Mouse (Mus musculus): Measurements from ENCODE around the gene Kif22.

Gene Kif22

DNA sequence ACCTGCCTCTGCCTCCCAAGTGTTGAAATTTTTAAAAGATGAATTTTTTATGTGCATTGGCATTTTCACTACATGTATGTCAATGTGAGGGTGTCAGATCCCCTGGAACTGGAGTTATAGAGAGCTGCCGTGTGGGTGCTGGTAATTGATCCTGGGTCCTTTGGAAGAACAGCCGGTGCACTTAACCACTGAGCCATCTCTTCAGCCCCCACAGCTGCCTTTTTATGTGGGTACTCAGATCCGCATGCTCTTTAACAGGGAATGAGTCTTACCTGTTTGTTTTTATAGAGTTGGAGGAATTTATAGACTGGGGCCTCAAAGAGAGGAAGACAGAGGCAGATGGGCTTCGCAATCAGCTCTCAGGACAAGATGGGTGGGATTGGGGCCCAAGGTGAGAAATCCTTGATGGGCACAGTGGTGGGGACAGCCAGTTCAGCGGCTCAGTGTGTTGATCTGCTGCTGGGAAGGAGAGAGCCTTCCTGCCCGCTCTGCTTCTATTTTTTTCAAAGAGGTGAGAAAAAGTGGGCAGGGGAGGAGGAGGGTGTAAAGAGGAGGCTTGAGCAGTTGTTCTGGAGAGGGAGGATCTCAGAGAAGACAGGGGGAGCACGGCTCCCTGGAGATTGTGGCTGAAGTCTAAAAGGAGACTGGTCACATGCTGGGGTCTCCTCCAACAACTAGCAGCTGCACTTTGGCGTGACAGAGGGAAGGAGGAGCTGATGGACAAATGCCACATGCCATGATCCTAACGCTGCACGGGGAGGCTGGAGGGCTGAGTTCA, 57.4 kb downstream of the Kif22 start:
- no peak for DNase-seq (ENCODE audit: low spot score)

DNA sequence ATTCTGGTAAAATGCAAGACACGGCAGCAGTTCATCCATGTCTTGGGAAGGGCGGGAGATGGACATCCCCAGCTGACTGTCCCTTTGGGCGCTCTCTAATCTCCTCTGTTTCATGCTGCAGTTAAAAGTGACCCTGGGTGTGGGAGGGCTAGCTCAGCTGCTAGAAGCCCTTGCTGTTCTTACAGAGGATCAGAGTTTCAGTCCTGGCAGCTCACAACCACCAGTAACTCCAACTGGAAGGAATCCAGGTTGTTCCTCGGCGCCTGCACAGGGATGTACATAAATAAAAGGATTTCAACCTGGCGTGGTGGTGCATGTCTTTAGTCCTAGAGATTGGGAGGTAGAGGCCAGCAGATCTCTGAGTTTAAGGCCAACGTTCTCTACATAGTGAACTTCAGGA, 59.2 kb downstream of the Kif22 start:
- DNase-seq (ENCODE audit: low spot score): no peak

DNA sequence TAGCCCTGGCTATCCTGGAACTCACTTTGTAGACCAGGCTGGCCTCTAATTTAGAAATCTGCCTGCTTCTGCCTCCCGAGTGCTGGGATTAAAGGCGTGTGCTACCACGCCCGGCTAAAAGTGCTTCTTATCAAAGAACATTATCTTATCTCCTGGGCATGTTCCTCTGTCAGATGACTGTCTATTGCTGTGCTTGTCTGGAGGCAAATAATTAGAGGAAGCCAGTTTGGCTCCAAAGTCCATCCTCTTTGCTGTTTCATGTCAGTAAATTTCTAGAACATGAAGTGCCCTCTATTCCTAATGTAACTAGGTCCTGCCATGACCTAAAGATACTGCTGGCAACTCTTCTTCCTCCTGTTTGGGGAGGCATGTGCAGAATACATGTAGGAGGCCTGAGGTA, 60.2 kb downstream of the Kif22 start:
- no peak for DNase-seq (ENCODE audit: low spot score)

GRCm38 (mm10) chr7:126981601-126982000, 60.7 kb downstream of the Kif22 start:
- DNase-seq (ENCODE audit: low spot score): no peak

- DNase-seq (ENCODE audit: low spot score): no peak
Measured at GRCm38 (mm10) chr7:126978841-126979240, 63.4 kb downstream of the Kif22 start.

Measured in adipocyte (in vitro differentiated cells).